Mouse (Mus musculus) adipose tissue, adult 10 weeks (tissue): ENCODE results near the gene Slc5a8. TPM values are rescaled to one million over a fixed set of nuclear protein-coding genes. Genes with fewer than 3 reads are reported as not detected.

ENCODE experiments used
- polyA plus RNA-seq: library from polyadenylated mRNA; stranded (reverse); fragments of 350-450 nt; fragmentation: Illumina TruSeq; extraction: RNeasy Lipid Tissue Mini Kit (QIAGEN cat#74804); gene quantifications from one replicate; pipeline ENCODE4 v1.2.3, GENCODE M21; 2014; ENCODE audit warnings: low read depth, low replicate concordance

Slc5a8 gene
- polyA plus RNA-seq = 0.14 TPM

GRCm38 (mm10) chr10:88885632-88886090, at the start of gene Slc5a8:
Gene Slc5a8, plus strand, starts transcription at chr10:88885992.

Other genes starting within 250 kb of the Slc5a8 start
- 1.3 TPM for gene Spic, start 201.0 kb upstream of the Slc5a8 start, polyA plus RNA-seq
- gene Arl1, start 155.1 kb upstream of the Slc5a8 start, polyA plus RNA-seq = 124 TPM
- gene Utp20, start 59.2 kb upstream of the Slc5a8 start, polyA plus RNA-seq = 11.3 TPM